Mouse (Mus musculus) frontal cortex, postnatal 25 days (tissue): ENCODE data around the gene Pram1.
"Not testable (repeated sequence)": the region's sequence is repeated elsewhere in the genome, so short reads cannot be mapped to it uniquely, and the experiment has no call there.

ENCODE experiments used
- DNase-seq, 2 experiments: peaks; one replicate each; pipeline ENCODE4 v3.0.0; 2022; ENCODE audit warnings: low spot score in 2 of 2

Pram1 gene

GRCm38 (mm10) chr17:33637516-33638276 is at the start of gene Pram1:
TSS of gene Pram1 (plus strand) at chr17:33638056.
- DNase-seq = no peak

- DNase-seq = no peak
Observed at GRCm38 (mm10) chr17:33597271-33597670, 40.6 kb upstream of the Pram1 start.

- DNase-seq = no peak
Observed at GRCm38 (mm10) chr17:33598506-33598905, 39.4 kb upstream of the Pram1 start.

DNA sequence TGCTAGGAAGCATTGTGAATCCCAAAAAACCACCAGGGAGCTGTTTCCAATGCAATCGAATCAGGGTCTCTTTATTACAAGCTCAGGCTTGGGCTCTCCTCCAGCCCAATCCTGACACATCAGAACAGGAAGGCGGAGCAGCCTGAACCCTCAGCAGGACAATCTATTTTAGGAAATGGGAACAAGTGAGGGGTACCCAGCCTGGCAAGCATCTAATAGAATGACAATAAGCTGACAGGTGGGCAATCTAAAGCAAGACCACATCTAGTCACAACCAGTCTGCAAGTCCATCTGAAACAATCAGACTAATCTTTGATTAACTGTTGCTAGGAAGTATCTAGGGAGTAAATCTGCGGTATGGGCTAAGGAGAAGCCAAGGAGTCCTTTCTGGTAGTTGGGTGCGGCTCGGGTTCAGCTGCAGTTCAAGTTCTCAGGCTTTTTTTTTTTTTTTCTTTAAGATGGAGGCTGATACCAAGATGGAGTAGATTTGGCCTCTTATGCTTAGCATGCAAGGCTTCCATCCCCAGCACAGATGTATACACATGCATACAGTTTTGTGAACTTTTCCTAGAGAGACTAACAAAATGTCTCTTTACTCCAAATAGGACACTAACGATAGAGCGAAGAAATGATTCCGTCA is 37.9 kb upstream of the Pram1 start:
- no peak for DNase-seq

GRCm38 (mm10) chr17:33600831-33601230 is 37.0 kb upstream of the Pram1 start:
- no peak for DNase-seq

DNA sequence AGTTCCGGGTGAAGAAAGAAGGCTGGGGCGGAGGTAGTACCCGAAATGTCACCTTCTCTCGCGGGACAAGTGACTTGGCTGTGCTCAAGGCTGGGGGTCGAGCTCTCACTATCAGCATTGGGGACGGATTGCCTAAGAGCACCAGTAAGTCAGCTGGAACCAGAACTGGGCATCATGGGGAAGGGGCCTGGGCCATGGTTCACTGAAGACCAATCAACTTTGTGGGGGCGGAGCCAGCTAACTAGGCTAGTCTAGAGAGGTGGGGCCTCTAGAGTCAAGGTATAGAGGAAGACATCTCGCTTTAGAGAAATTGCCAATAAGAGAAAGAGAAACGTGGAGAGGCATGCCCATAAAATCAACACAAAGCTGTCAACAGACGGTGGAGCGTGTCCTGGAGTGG is 35.9 kb upstream of the Pram1 start:
- DNase-seq = no peak

- DNase-seq = no peak
Observed at GRCm38 (mm10) chr17:33607273-33607672, 30.6 kb upstream of the Pram1 start.

DNA sequence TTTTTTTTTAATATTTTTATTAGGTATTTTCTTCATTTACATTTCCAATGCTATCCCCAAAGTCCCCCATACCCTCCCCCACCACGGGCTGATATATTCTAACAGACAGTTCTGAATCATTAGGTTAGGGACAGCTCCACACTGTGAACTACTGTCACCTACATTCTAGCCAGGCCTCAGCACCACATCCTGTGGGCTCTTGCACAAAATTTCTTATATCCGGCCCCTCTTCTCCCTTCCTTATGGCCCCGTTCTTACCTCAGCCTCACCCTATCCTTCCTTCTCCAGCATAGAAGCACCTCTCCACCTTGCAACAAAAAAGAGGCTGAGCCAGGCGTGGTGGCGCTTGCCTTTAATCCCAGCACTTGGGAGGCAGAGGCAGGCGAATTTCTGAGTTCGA is 27.3 kb upstream of the Pram1 start:
- DNase-seq = no peak

DNA sequence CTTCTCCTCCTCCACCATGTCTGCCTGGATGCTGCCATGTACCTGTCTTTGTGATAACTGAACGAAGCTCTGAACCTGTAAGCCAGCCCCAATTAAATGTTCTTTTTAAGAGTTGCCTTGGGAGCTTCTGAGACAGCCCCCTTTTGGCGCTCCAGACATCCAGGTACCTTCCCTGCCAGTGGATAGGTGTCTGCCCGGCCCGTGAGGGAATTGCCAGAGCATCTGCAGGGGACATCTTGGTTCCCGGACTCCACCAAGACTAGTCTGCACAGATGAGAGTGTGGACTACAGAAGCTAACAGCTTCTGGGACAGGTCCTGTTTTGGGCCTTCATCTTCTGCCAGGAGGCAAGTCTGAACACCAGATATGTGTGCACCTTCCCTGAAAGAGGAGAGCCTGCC is 24.1 kb upstream of the Pram1 start:
- not testable (repeated sequence) for DNase-seq

DNA sequence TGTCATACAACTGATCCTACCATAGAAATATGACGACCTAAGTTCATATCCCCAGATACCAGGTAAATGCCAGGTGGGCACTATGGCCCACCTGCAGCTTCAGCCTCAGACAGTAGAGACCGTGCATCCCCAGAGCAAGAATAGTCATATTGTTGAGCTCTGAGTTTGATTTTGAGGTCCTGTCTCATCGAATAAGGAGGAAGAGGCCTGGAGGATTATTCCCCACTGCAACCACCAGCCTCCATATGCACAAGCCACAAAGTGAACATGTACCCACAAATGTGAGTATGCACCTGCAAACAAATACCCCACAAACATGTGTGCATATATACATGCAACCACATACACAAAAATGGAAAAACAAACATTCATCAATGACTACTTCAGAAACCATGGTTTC is 10.6 kb upstream of the Pram1 start:
- no peak for DNase-seq

DNA sequence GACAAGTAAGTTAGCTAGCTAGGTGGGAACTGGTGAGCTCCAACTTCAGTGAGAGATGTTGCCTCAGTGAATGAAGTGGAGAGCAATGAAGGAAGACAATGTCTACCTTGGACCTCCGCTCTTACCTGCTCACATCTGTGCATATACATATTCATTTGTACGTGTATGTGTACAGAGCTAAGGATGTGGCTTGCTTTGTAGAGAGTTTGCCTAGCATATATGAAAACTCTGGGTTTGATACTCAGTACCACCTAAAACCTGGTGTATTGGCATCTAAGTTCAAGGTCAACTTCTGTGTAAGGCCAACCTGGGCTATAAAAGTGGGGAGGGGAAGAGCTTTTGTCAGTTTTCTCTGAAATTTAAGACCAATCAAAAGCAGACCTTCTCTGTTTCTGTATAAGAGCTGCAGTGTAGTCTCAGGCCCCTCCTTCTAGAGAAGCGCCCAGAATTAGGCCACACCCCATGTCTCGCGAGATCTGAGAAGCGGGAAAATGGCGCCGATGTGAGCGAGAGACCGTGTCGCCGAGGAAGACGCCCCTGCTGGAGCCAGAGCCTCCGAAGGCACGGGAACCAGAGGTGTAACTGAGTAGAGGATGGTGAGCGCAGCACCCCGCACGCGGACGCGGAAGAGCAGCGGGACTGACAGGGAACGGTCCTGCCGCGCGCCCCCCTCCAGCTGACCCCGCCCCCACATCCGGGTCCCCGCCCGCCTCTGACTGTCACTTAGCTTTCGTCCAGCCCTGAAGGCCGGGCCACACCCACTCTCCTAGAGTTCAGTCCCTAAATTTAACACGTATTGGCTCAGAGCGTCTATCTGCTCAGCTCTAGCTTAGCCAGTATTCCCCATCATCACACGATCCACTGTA is 9.0 kb upstream of the Pram1 start, which contains the start of gene Zfp414:
Gene Zfp414 (plus strand): TSS at position 470 of the 866 bp plus-strand sequence.
- peak; percentile 75 to 86 for DNase-seq

DNA sequence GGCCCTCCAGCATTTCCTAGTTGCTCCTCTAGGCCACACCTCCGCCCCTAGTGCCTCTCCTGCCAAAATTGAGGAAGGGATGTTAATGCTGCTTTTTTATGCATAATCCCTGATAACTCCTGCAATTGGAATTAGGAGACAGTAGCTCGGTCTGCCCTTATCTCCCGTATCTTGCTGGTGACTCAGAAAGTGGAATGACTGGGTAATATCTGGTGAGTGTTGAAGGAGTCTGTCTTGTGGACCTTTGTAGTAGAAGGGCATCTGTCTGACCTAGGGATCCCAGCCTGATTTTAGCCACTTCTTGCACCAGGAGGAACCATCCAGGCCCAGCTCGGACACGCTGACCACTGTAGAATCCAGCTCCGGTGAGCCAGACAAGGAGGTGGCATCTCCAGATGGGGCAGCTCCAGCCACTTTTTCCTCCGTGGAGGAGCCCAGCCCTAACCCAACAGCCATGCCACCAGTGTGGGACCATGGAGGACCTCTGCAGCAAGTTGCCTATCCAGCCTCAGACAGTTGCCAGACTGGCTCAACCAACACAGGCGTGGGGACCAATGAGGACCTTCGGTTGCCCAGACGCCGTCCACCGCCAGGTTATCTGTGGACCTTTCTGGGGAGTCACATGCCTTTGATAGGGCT is 8.2 kb upstream of the Pram1 start:
- no peak for DNase-seq

- DNase-seq = no peak
Observed at GRCm38 (mm10) chr17:33630171-33630895, 7.5 kb upstream of the Pram1 start.

DNA sequence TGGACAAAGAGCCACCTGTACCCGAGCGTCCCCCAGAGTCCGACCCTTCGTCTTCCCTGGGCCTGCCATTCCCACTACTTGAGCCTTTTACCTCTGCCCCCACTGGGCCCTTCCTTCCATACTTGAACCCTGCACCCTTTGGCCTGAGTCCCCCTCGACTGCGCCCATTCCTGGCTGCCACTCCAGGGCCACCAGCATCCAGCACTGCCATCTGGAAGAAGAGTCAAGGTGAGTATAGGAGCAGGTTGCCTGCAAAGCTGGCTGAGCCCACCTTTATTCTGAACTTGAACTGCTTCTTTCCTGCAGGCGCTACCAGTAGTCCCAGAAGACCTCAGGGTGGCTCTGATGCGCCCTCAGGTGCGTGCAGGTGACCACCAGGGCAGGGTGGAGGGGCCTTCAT is 6.6 kb upstream of the Pram1 start:
- no peak for DNase-seq

DNA sequence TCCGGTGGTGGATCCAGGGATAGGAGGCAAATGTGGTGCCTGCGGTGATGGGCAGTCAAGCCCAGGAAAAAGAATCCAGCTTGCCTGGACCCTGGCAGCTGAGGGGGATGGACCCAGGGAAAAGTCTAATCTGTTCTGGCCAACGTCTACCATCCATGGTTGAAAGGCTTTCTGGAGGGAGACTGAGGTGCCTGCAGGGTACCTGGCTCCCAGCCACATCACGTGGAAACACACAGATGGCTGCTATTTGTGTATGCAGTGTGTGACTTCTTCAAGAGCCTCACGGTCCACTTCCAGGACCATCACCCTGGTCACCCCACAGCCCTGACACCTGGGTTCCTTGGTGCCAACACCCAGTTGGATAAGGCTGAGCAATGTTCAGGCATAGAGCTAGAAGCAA is 6.1 kb upstream of the Pram1 start:
- no peak for DNase-seq

- DNase-seq = no peak
Observed at GRCm38 (mm10) chr17:33637038-33637437, 818 bp upstream of the Pram1 start.

GRCm38 (mm10) chr17:33639743-33640142 is 1.9 kb downstream of the Pram1 start:
- no peak for DNase-seq

DNA sequence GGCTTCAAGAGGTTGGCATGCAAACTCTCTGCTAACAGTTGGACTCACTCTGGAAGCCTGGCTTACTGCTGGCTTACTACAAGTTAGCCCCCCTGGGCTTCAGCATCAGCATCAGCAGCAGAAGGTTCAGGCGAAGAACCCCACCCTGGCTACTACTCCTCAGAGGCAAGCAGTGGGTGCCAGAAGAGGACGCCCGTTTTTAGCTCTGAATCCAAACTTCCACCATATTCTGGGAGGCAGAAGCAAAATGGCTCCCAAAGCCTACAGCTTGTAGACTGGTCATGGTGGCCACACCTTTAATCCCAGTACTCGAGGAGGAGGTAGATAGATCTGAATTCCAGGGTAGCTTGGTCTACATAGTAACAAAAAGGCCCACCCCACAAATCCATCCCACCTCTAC is 6.2 kb downstream of the Pram1 start:
- DNase-seq = no peak

DNA sequence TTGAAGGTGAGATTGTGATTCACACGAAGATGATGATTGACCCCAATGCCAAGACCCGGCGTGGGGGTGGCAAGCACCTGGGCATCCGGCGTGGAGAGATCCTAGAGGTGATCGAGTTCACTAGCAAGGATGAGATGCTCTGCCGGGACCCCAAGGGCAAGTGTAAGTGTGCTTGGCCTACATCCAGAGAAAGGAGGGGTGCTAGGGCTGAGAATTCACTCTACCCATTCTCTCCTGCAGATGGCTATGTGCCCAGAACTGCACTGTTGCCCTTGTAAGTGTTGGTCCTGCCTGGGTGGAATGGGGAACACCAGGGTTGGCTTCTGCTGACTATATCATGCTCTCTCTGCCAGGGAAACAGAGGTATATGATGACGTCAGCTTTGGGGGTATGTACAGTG is 7.2 kb downstream of the Pram1 start:
- DNase-seq = no peak

GRCm38 (mm10) chr17:33649781-33650475 is 12.1 kb downstream of the Pram1 start:
- DNase-seq = no peak

GRCm38 (mm10) chr17:33666813-33667212 is 29.0 kb downstream of the Pram1 start:
- DNase-seq = no peak
